Mouse (Mus musculus) thymus, adult 18-20 months (tissue): ENCODE measurements at regions not wholly inside any gene's neighbourhood (a gene's known extent, or its start where the extent isn't known, plus 50 kb on each side); places are given as distances from the start of the nearest gene placed in this dataset.

Source experiments
- DNase-seq, 2 experiments: peaks; one replicate each; pipeline ENCODE4 v3.0.0; 2022; ENCODE audit warnings: mixed read lengths in 2 of 2

DNA sequence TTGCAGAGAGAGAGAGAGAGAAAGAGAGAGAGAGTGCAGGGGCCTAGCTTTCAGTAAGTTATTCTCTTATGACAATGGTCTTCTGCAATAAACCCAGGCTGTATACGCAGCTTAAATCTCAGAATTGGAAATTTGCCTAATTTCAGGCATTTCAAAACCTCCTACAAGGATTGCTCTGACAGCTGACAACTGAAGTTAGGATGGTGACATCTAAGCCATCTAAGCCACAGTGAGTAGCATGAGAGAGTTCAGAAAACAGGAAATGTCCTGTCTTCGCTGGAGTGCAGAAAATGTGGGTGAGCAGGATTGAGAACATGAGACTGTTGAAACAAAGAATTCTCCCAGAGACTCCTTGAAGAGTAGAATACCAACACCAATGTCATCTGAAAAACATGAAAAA, 56.8 kb downstream of the Fam110c start:
- DNase-seq = no peak

DNA sequence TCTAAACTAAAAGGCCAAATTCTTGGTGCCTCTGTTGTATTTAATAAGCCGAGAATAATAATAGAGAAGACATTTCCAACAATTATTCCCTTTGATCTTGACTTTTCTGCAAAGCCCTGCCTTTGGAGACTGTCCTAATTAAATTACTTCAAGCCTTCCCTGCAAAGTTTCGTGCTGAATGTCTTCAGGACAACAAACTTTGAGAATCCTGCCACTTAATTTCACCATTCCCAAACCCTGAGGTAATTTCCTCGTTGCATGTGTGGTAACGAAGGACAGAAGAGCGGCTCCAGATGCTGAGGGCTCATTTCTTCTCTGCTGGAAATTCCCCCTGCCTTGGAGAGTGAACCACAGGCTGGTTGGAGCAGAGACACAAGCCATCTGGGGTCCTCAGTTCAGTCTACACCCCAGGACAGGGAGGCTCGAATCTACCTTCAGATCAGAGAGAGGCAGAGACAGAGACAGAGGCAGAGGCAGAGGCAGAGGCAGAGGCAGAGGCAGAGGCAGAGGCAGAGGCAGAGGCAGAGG, 60.9 kb downstream of the Fam110c start:
- no peak for DNase-seq

DNA sequence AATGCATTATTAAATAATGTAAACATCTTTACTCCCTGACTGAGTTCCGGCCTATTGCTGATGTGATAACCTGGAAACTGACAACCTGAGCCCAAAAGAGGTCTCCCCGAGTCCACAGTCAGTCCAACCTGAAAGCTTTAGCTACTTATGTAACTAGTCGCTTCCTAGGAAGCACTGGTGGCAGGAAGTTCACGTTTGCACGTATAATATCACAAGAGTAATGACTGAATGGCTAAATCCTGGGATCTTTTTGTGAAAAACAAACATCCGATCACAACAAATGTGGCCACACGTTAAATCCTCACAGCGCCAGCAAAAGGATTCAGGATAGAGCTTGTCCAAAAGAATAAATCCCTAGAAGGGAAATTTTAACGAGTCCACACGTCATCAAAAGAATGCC, 62.7 kb downstream of the Fam110c start:
- no peak for DNase-seq

DNA sequence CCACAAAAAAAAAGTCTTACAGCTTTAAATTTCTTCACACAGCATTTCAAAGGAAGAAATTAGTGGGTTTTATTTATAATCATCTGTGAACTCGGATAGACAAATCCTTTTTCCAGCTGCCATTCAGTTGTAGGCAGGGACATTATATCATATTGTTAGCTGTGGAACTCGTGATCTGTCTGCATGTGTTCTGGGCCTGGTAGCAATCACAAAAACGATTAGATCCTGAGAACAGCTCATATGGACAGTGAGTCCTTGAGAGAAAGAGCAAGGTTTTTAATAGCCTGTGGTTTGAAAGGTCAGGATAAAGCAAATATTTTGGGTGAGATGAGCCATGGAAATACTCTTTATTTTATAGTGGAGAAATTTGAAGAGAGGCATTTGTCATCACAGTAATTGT, 63.2 kb downstream of the Fam110c start:
- DNase-seq = no peak

DNA sequence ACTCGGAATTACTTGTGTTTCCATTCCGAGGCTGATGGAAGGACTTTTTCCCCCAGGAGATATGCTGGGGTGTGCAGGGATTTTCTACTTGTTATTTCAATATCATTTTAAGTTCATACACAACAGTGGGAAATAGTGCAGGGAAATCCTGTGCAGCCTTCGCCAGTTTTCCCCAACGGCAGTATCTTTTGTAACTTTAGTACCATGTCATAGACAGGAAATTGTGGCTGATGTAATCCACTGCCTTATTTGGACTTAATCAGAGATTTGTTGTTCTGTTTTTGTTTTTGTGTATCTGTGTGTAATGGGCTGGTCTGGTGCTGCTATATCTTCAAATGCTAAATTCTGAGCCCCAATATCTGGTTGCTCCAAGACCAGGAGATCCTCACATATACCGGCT, 63.8 kb downstream of the Fam110c start:
- DNase-seq = no peak

DNA sequence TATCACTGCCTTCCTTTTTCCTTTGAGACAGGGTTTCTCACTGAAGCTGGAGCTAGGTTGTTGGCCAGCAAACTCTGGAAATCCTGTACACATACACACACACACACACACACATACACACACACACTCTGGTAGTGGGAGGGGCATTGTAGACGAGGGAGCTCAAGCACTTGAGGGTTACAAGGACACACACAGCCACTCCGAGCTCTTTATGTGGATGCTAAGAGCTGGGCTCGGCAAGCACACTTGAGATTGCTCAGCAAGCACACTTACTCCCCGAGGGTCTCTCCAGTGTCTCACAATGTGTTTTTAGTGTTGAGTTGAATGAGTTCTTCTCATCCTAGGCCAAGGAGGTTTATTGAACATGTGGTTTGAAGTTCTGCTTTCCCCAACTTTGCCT, 66.2 kb downstream of the Fam110c start:
- no peak for DNase-seq

DNA sequence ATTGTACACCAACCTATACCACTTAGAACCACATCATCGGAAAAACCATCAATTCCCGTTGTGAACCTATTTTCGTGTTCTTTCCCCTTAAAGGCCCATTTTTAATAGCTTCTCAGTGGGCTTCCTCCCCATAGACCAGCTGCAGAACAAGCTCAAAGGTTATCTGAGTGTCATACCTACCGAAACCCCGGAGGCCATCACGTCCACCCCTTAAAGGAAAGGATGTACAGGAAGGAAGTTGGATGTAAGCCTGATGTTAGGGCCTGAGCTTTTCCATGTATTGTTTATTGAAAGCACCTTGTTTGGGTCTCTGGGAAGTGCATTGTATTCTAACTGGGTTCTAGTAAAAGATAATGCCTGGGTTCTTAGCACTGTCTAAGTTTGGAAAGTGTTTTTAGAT, 69.6 kb downstream of the Fam110c start:
- DNase-seq = no peak

DNA sequence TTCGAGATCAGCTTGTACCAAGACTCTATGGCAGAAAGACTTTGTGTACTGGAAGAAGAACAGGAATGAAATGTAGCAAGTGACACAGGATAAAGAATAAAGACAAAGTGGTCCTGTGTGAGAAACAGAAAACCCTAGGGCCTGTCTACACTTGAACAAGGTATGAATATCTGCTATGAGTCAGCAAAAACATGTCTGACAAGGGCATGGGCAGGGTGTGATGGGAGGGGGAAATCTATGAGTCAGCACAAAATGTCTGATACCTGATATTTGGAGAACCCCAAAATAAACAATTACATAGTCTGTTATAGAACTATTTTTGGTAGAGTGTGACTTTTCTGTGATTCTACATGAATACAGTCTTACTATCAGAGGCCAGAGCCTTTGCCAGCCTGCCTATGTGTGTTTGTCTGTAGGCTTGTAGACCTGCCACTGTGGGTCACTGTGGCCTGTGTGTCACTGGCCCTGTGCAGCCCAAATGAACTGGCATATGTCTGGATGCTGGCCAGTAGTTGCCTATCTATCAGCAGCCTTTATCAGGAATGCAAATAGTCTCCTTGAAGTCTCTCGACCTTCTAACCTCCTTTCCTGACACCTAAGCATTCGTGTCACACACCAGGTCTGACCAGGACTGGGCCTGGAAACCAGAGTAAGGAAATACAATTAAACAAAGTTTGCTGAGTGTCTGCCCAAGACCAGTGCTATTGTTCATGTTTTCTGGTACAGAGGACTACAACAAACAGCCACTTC, 71.5 kb downstream of the Fam110c start:
- no peak for DNase-seq

DNA sequence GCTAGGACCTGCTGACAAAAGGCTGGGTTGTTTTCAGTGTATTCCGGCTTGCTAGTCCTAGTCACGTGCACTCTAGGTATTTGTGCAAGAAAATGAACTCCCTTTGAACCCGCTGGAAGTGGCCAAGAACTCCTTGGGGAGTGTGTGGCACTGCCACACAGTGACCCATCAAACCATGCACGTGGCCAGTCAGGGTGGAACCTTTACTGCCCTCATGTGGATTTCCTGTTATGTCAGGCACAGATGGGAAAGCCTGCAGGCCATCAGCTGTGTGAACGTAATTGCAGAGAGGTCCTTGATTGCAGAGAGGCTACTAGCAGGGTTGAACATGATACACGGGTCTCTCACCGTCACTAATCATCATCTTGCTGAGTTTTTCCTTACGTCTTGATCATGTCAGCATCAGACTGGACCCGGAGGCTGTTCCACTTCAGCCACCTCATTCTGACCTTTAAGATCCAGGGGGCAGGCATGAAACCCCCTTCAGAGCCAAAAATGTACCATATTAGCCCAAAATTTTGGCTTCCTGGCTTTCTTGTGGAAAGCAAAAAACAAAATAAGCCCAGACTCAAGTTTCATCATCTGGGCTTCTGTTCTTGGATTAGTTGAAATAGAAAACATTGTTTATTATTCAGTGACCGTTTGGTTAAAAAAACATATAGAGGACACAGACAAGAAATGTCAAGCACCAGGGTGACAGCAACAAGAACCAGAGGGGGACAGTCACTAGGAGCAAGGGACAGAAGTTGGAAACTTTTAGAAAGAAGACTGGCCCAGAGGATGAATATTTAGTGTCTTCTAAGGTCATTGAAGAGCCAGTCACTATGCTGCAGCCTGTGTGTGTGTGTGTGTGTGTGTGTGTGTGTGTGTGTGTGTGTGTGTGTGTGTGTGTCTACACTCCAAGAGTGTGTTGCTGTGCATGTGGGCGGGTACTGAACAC, 75.0 kb downstream of the Fam110c start:
- no peak for DNase-seq

DNA sequence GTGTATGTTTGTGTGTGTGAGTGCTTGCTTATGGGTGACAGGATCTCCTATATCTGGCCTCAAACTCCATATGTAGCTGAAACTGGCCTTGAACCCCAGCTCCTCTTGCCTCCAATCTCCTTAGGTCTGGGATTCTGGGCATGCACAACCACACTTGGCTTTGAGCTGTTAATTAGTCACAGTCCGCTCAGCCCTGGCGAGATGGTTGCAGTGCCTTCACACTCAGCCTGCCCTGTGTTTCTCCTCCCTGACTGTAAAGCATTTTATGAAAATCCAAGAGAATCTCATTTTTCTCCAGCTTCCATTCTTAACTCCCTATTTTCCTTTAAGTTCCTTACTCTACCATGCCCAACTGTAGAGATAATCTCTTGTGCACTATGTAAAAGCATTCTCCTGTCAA, 80.1 kb downstream of the Fam110c start:
- no peak for DNase-seq

DNA sequence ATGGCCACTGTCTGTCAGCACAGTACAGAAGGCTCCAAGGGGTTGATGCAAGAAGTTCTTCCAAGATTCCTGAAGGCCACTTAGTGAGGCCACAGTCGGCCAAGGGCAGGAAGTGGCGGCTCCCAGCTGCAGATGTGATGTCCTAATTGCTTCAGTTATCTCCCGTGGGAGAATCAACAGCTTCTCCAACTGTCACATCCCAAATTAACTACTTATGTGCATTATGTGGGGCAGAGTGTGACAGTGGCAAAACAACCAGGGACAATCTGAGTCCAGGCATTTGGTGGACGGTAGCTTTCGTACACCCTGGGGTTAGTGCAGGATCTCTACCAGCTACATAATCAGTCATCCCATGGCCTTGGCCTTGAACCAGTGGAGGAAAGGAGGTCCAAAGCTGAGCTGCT, 80.9 kb downstream of the Fam110c start:
- DNase-seq = no peak

DNA sequence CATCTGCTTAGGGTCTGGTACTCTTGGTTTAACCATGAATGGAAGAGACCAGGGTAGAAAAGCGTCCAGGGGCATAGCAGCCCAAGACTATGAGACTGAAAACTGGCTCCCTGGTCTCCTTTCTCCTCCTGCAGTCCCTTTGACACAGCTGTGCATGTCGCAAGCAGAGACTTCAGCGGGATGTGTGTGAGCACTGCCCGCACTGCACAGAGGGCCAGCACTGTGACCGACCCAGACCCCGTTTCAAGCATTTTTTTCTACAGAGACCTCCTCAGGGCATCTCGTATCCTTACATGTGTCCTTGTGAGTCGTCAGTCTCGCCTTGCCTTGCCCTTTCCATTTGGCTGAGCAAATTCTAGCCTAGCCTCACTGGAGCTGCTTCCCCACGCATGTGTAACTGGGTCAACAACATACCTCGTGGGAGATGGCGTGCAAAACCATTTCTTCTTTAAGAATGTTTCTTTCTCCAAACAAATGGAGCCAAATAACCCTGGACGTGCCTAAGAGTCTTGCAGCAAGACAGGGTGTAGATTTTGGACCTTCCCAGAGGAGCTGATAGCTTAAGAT, 82.6 kb downstream of the Fam110c start:
- no peak for DNase-seq

DNA sequence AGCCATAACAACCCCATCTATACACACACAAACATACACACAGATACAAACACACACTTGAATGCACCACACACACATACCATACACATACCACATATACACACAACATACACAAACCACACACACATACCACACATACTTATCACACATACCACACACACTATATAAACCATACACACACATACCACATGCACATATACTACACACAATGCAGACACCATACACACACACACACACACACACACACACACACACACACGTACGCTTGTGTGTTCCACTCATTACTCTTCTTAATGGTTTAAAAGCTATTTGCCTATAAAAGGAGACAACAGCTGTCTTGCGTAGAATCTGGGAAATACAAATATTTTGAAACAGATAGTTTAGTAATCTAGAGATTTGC, 83.1 kb upstream of the Gm6993 start:
- no peak for DNase-seq

DNA sequence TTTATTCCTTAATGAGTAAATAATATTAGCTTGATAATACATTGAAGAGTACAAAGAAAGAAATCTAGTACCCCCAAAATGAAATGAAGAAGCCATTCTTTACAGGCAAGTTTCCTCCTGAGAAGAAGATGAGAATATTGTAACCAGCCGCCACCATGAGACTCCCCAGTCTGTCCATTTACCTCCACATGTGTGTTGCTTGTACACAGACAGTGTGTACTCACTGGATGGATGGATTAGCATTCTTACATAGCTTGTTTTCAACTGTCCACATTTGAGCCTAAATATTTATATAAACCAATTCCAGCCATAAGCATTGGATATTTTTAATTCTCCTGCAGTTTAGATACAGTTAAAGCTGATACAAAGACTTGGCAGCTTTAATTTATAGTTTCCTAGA, 82.7 kb upstream of the Gm6993 start:
- no peak for DNase-seq

DNA sequence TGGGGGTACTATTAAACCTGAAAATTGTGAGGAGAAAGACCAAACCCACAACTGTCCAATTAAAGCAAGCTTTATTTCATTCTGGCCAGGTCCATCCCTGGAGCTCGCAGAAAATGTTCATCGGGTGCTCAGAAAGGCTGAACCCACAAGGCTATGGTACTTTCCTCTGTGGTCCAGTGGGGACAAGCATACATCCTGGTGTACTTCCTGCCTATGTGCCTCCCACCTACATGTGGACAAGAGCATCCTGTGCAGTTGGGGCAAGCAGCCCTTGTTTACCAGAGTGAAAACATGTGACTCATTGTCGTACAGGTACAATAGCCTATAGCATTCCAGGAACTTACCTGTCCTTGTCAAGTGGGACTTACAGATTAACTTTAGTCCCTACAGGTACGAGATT, 81.7 kb upstream of the Gm6993 start:
- DNase-seq = no peak

DNA sequence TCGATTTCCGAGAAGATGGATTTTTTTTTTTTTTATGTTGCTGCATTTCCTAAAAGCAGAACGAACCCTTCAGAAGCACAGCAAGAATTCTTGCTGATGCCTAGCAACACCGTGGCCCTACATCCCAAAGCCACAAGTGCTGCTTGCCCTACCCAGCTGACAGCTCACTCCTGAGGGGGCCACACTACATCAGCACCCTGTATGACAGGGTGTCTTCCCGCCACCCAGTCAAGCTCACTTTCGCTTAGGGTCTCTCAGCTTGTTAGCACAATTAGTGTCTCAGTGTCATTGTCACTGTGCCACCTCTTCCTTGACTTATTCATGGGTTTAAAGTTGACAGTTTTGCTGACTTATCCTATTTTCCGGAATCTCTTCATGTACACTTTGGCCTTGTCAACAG, 81.2 kb upstream of the Gm6993 start:
- DNase-seq = no peak

DNA sequence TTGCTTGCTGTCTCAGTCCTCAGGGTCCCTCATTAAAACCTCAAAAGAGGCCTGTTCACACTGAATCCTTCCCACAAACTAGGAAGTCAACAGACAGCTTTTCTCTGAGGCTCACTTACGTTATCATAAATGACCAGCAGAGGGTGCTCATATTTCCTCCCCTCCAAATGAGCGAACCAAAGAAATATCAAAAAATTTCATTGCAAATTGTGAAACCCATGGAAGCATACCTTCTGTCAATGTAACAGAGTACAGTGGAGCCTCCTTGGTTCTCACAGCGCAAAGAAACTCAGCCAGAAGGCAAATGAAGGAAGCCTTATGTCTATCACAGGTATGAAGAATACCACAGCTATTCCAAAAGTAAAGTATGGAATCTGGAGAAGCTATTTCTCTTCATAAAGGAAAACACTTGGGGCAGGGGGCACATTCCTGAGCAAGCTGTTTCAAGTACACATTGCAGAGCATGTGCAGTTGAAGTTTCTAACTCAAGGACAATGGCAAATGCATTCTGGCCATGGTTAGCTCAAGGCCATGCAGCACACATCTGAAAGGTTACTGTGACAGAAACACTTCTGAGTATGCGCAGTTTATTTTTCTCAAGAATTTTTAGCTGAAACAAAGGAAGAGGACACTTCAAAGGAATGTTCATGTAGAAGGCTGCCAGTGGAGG, 72.2 kb upstream of the Gm6993 start:
- no peak for DNase-seq

DNA sequence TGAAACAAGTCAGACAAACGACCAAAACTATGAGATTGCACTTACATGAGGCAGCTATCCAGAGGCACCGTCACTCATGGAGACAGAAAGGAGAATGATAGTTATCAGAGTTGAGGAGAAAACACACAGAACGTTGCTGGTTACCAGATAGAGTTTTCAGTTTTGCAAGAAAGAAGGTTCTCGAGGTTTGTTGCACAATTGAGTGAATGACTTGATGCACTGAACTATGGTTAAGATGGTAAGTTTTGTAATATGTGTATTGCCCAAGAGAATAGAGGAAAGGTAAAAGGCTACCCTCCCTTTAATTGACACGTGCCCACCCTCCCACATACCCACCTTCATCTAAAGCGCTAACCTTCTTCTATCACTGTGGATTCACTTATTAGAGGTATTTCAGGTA, 70.5 kb upstream of the Gm6993 start:
- no peak for DNase-seq

DNA sequence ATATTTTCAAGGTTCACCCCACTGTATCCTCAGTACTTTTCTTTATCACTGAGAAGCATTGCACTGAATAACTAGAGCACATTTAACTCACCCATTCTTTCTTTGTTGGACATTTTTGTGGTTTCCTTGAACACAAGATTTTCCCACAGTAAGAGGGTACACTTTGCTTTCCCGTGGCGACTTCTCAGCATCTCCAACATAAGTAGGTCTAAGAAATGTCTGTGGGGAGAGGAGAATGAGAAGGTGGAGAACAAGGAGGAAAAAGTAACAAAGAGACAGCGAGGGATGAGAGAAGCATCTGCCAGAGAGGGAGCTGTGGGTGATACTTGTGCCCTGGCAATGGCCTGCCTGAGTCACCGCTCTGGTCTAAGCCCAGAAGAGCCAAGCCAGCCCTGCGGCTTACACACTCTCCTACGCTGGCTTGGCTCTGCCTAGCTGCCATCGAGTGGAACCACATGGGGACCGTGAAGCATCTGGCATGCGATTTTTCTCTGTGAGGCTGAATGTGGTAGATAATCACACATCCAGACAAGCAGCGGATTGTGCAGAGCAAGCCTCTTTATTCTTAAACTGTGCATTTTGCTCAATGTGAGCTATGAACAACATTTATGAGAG, 69.9 kb upstream of the Gm6993 start:
- no peak for DNase-seq

DNA sequence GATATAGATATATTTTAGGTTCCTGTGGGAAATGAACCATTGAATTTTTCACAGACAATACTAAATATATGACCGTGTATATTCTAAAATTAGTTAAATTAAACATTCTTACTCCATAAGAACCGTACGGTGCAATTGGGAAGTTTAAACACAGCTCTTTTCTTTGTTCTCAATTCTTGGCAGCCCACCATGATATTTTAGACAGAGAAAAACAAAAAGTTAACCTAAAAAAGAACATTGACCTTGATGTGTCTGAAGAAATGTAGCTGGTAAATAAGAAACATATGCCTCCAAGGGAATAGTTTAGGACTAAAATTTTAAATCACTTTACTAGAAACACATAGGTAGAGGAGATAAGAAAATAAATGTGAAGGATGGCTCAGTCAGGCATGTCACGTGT, 68.6 kb upstream of the Gm6993 start:
- DNase-seq = no peak

DNA sequence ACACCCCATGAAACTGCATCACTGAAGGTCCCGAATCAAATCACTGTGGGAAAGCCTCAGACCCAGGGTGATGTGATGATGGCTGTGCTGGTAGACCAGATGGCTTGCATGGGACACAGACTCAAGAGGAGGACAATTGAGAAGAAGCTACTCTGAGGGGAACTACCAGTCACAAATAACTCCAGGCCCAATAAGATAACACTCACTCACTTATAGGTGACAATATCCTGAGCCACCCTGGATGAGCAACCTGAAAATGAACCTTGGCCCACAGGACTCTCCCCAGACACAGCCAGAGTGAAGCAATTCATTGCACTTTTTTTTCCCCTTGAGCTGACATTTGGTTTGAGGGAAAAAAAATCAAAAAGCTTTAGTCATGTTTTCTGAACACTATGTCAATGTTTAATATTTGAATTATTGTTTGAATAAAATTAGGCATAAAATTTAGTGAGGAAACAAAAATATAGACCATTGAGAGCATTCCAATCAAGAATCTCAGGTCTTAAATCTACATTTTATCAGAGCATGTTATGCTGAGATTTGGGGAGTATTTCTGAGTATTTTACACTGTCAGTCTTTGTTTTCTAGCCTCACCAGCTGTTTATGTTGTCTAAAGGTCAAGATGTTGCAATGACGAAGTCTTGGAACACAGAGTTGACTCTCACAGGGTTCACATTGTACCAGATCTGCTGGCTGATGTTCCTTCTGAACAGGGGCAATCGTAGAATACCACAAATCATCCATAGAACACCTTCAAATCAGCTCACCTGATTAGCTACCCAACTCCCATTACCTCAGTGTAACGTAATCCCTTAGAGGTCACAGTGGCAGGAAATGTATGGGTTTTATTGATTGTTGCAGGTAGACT, 67.9 kb upstream of the Gm6993 start:
- no peak for DNase-seq

DNA sequence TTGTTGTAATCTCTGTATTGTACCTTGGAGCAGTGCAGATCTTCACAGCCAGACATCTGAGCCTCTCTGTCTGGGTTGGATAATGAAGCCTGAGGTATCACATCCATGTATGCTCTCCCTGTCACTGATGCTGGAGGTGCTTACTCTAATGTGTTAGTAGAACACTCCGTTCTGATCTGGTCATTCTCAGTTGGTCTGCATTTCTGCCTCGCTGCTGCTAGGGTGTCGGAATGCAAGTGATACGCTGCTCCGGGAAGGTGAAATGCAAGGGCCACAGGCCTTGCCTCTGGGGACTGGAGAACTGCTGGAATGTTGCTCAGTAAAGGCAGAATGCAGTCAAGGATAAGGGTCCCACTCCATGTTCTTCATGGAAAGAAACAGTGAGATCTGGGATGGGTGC, 67.1 kb upstream of the Gm6993 start:
- DNase-seq = no peak
